Mouse (Mus musculus) thymus, postnatal 10 days (tissue): ENCODE results near the gene Auts2.

Experiments
- DNase-seq, 2 experiments: peaks; one replicate each; pipeline ENCODE4 v3.0.0; 2021; ENCODE audit warnings: low spot score in 2 of 2

Auts2 gene

GRCm38 (mm10) chr5:132450071-132450470 lies 93.1 kb downstream of the Auts2 start:
- no peak for DNase-seq

- no peak for DNase-seq
These were observed 94.6 kb downstream of the Auts2 start for GRCm38 (mm10) chr5:132448401-132449066.

- DNase-seq, result no peak
These were observed 97.8 kb downstream of the Auts2 start for GRCm38 (mm10) chr5:132445213-132445954.

GRCm38 (mm10) chr5:132442948-132443347 lies 100.2 kb downstream of the Auts2 start:
- DNase-seq, result no peak

GRCm38 (mm10) chr5:132438414-132438813 lies 104.7 kb downstream of the Auts2 start:
- DNase-seq, result no peak

- DNase-seq, result no peak
These were observed 105.2 kb downstream of the Auts2 start for GRCm38 (mm10) chr5:132437994-132438393.

GRCm38 (mm10) chr5:132437478-132437877 lies 105.7 kb downstream of the Auts2 start:
- DNase-seq, result no peak

- no peak for DNase-seq
These were observed 106.2 kb downstream of the Auts2 start for GRCm38 (mm10) chr5:132436901-132437300.

- DNase-seq, result no peak
These were observed 106.7 kb downstream of the Auts2 start for GRCm38 (mm10) chr5:132436473-132436872.

- no peak for DNase-seq
These were observed 107.7 kb downstream of the Auts2 start for GRCm38 (mm10) chr5:132435401-132435800.

GRCm38 (mm10) chr5:132433377-132434115 lies 109.6 kb downstream of the Auts2 start:
- no peak for DNase-seq

GRCm38 (mm10) chr5:132429363-132429762 lies 113.8 kb downstream of the Auts2 start:
- DNase-seq, result no peak

GRCm38 (mm10) chr5:132426342-132426741 lies 116.8 kb downstream of the Auts2 start:
- DNase-seq, result no peak

- DNase-seq, result no peak
These were observed 117.3 kb downstream of the Auts2 start for GRCm38 (mm10) chr5:132425792-132426309.

- DNase-seq, result no peak
These were observed 132.7 kb downstream of the Auts2 start for GRCm38 (mm10) chr5:132410338-132410852.

- DNase-seq, result no peak
These were observed 134.1 kb downstream of the Auts2 start for GRCm38 (mm10) chr5:132408892-132409575.

GRCm38 (mm10) chr5:132400556-132400955 lies 142.6 kb downstream of the Auts2 start:
- no peak for DNase-seq

GRCm38 (mm10) chr5:132399486-132399885 lies 143.7 kb downstream of the Auts2 start:
- no peak for DNase-seq

GRCm38 (mm10) chr5:132395922-132396321 lies 147.2 kb downstream of the Auts2 start:
- DNase-seq, result no peak

GRCm38 (mm10) chr5:132394800-132395575 lies 148.2 kb downstream of the Auts2 start:
- DNase-seq, result no peak
